Mouse (Mus musculus) lung, embryonic 14.5 days (tissue): ENCODE measurements around the gene Tfcp2l1. TPM values are rescaled to one million over a fixed set of nuclear protein-coding genes. Genes with fewer than 3 reads are reported as not detected.
"Not testable (repeated sequence)": the region's sequence is repeated elsewhere in the genome, so short reads cannot be mapped to it uniquely, and the experiment has no call there.

Experiments
- ATAC-seq: fragments of 200-750 bp; cut with Nextera tagmentation; 2 replicates; pipeline ENCODE4 v1.8.0; 2017; ENCODE audit warnings: mild to moderate bottlenecking, moderate TSS enrichment, moderate library complexity; ENCODE audit not compliant: insufficient read depth
- DNase-seq: peaks from one replicate; pipeline ENCODE4 v3.0.0-alpha.2; 2015
- H3K27ac ChIP-seq: fragments of 300-500 bp; sonication (generic); 2 replicates; pipeline ENCODE4 v1.5.1; 2014; ENCODE audit warnings: low read depth, mild to moderate bottlenecking, moderate library complexity
- H3K27me3 ChIP-seq: fragments of 300-500 bp; sonication (generic); 2 replicates; pipeline ENCODE4 v1.6.1; 2014; ENCODE audit warnings: low read length, control low read depth; ENCODE audit not compliant: insufficient read depth
- H3K36me3 ChIP-seq: fragments of 300-500 bp; sonication (generic); 2 replicates; pipeline ENCODE4 v1.6.1; 2014; ENCODE audit warnings: control low read depth; ENCODE audit not compliant: insufficient read depth
- H3K4me1 ChIP-seq: fragments of 300-500 bp; sonication (generic); 2 replicates; pipeline ENCODE4 v1.6.1; 2014; ENCODE audit warnings: antibody characterized with exemption, control low read depth; ENCODE audit not compliant: insufficient read depth
- H3K4me2 ChIP-seq: fragments of 300-500 bp; sonication (generic); 2 replicates; pipeline ENCODE4 v1.6.1; 2014; ENCODE audit warnings: mild to moderate bottlenecking
- H3K4me3 ChIP-seq: fragments of 300-500 bp; sonication (generic); 2 replicates; pipeline ENCODE4 v1.5.1; 2014; ENCODE audit warnings: low read depth, low read length
- H3K9ac ChIP-seq: fragments of 300-500 bp; sonication (generic); 2 replicates; pipeline ENCODE4 v1.6.1; 2014
- H3K9me3 ChIP-seq: fragments of 300-500 bp; sonication (generic); 2 replicates; pipeline ENCODE4 v1.6.1; 2016; ENCODE audit warnings: low read depth, low read length, control low read depth
- CTCF ChIP-seq: IDR thresholded peaks from 2 replicates; pipeline ENCODE4 v1.5.1; 2016; ENCODE audit warnings: antibody characterized with exemption, low read depth
- WGBS: fragments of 180-500 bp; shearing (Covaris S2); extraction: QIAGEN DNeasy Blood & Tissue Kit; methylation state at CpG from one replicate; pipeline ENCODE4 v1.1.7; 2014; 5-methylcytosine and 5-hydroxymethylcytosine counted together
- polyA plus RNA-seq: library from polyadenylated mRNA; unstranded; fragments of >200 nt; fragmentation: Nextera tagmentation; extraction: Ambion mirVana; gene quantifications from 2 replicates; pipeline ENCODE4 v1.2.1, GENCODE M21; 2014

Gene Tfcp2l1
- polyA plus RNA-seq, 1 experiment from 2014 or later: 1.4 TPM

DNA sequence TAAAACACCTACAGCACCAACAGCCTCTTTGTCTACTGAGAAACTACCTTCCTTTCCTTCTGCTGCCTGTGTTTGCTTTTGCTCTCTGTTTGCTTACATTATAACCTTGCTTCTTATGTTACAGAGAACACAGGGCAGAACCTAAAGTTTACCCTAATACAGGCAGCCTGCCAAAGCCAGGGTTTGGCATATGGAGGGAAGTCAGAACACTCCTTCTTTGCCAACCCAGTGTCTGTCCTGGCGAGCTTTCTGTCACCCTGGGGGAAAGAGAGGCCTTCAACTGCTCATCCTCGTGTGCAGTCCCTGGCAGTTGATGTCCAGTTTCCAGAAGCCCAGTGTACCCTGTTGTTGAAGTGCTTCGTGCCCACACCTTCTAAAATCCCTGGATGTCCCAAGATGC is 29.4 kb upstream of the Tfcp2l1 start:
- Histone ChIP-seq H3K4me3 (no peak overlapping the region), H3K27me3 (no peaks in the 10 kb centered on the region), H3K9ac (no peak overlapping the region), H3K4me2 (no peak overlapping the region), H3K4me1 (no peaks in the 10 kb centered on the region), H3K27ac (no peak overlapping the region; the same call in 1 of the 2 replicates), H3K36me3 (peaks cover 78% of the 10 kb centered on the region), H3K9me3 (no peaks in the 10 kb centered on the region)
- DNase-seq (peak; percentile 55), ATAC-seq (no peak; the same call in 1 of the 2 replicates)
- TF ChIP-seq CTCF: no peak
- WGBS: 51% methylated on average over 3 of the region's 3 CpGs

DNA sequence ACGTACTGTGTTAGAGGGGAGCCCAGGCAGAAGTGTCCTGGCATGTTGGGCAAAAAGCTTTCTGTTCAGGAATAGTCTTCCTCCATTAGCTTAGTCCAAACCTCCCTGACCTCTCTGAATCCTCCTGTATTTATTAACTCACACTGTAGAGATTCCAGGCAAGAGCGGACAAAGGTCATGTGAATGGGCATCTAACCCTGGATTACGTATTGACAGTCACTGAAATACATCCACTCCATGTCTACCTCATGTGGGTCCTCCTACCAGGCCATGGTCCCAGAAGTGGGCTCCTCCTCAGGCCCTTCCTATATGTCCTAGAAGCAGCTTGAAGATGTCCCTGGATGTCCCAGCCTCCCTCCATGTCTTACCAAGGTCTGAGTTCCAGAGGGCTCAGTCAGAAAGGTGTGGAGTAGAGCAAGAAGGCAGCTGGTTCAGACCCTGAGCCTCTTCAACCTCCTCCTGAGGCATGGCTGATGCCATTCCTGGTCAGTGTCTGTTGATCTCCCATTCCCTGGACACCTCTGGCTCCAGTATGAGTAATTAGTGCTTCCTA is 14.0 kb upstream of the Tfcp2l1 start:
- Histone ChIP-seq H3K4me2 (no peak overlapping the region), H3K9me3 (no peaks in the 10 kb centered on the region), H3K36me3 (peaks cover 8% of the 10 kb centered on the region; the same call in 1 of the 2 replicates), H3K4me1 (no peaks in the 10 kb centered on the region), H3K27ac (no peak overlapping the region), H3K4me3 (no peak overlapping the region), H3K27me3 (no peaks in the 10 kb centered on the region), H3K9ac (no peak overlapping the region)
- ATAC-seq (no peak), DNase-seq (no peak)
- 77% methylated on average over 3 of the region's 3 CpGs for WGBS
- no peak for TF ChIP-seq CTCF

DNA sequence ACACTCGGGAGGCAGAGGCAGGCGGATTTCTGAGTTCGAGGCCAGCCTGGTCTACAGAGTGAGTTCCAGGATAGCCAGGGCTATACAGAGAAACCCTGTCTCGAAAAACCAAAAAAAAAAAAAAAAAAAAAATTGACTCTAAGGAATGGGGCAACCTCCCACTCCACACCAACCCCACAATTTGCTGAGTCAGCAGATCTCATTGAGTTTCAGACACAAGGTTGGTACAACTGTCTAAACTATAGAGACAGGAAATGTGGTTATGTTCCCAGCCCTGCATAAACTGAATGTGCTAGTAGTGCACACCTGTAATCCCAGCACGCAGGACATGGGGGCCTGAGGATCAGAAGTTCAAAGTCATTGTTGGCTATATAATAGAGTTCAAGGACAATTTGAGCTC is 6.7 kb upstream of the Tfcp2l1 start:
- not testable (repeated sequence) for DNase-seq, H3K9ac ChIP-seq, H3K4me2 ChIP-seq, H3K27ac ChIP-seq, H3K36me3 ChIP-seq, H3K4me3 ChIP-seq, H3K4me1 ChIP-seq, ATAC-seq, H3K9me3 ChIP-seq, H3K27me3 ChIP-seq
- WGBS: 86% methylated on average over 4 of the region's 5 CpGs

DNA sequence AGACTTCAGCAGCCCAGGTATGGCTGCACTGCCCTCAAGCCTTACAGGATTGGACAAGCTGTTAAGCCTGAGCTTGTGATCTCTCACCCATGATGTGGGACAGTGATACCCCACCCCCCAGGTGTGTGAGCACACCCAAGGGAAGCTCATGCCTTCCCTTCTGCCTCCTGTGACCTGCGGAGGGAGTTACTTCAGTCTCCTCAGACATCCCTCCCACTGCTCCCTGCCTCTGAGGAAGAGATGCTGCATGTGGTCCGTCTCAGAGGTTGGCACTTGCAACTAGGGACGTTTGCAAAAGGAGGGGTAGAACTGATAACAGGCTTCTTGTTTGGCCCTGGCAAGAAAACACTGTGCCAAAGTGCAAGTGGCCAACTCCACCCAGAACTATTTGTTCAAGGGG is 4.9 kb upstream of the Tfcp2l1 start:
- no peak overlapping the region for H3K27ac ChIP-seq
- no peaks in the 10 kb centered on the region for H3K36me3 ChIP-seq
- H3K27me3 ChIP-seq: peaks cover 7% of the 10 kb centered on the region
- WGBS: 40% methylated on average over 3 of the region's 3 CpGs
- H3K9ac ChIP-seq: no peak overlapping the region
- H3K4me1 ChIP-seq: no peaks in the 10 kb centered on the region
- no peak overlapping the region for H3K4me2 ChIP-seq
- no peaks in the 10 kb centered on the region for H3K9me3 ChIP-seq
- DNase-seq (no peak), ATAC-seq (no peak)
- TF ChIP-seq CTCF: no peak
- H3K4me3 ChIP-seq: no peak overlapping the region

DNA sequence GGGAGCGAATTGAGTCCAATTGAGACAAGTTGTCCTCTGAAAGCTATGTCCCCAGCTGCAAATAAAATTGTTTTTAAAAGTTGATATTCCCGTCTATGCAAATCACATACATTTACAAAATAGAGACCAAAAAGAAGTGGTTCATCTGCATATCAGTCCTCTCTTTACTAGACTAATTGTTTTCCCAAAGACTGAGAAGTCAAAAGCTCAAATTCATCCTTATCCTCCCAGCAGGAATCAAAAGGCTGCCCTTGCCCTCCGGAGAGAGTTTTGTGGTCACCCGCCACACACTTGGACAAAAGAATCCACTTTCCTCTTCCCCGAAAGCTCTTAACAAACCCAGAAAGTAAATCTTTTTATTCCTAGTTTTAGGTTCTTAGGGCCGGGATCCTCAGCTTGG is 2.3 kb upstream of the Tfcp2l1 start:
- H3K9ac ChIP-seq: no peak overlapping the region
- 46% methylated on average over 6 of the region's 6 CpGs for WGBS
- H3K36me3 ChIP-seq: no peaks in the 10 kb centered on the region
- ATAC-seq: no peak
- DNase-seq: no peak
- TF ChIP-seq CTCF: no peak
- no peaks in the 10 kb centered on the region for H3K4me1 ChIP-seq
- peaks cover 16% of the 10 kb centered on the region for H3K27me3 ChIP-seq
- no peak overlapping the region for H3K27ac ChIP-seq
- no peak overlapping the region for H3K4me2 ChIP-seq
- no peaks in the 10 kb centered on the region for H3K9me3 ChIP-seq
- H3K4me3 ChIP-seq: no peak overlapping the region

DNA sequence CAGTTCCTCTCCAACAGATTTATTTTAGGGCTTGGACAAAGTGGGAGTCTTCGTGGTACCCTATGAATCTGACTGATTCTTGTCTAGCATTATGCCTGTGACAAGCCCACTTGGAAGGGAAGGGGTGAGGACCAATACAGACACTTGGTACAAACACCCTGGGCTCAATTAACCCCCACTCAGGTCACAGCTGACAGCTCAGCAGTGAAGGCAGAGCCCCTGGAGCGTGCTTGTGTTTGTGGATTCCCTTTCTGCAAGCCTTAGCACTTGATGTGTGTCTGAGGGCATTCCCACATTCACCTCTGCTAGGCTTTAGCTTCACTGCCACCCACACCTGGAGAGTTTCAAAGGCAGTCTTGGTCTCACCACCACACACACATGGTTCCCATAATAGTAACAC is 1.8 kb upstream of the Tfcp2l1 start:
- TF ChIP-seq CTCF: no peak
- 47% methylated on average over 2 of the region's 2 CpGs for WGBS
- Histone ChIP-seq H3K4me3 (no peak overlapping the region), H3K27me3 (peaks cover 16% of the 10 kb centered on the region), H3K36me3 (no peaks in the 10 kb centered on the region), H3K9ac (no peak overlapping the region), H3K27ac (no peak overlapping the region), H3K4me2 (no peak overlapping the region), H3K4me1 (no peaks in the 10 kb centered on the region), H3K9me3 (no peaks in the 10 kb centered on the region)
- DNase-seq (no peak), ATAC-seq (no peak)

DNA sequence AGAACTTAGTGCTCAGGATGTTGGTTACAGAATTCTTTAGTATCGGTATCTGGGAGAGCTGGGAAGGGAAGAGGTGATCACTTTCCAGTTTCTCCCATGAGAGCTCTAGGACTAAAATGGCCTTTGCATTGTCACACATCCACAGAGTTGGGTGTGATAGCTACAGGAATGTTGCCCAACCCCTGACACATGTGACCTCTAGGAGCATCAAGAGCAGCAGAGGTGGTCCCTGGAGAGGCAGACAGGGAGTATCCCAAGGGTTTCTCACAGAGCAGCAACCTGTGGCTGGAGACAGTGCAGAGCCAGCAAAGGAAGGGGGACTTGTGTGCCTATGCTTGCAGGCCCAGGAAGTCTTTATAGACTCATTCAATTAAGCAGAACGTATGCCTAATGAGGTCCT is 1.3 kb upstream of the Tfcp2l1 start:
- no peak overlapping the region for H3K4me3 ChIP-seq
- H3K9ac ChIP-seq: no peak overlapping the region
- DNase-seq (no peak), ATAC-seq (no peak)
- no peaks in the 10 kb centered on the region for H3K36me3 ChIP-seq
- H3K27ac ChIP-seq: no peak overlapping the region
- H3K4me2 ChIP-seq: no peak overlapping the region
- H3K27me3 ChIP-seq: peaks cover 16% of the 10 kb centered on the region
- H3K9me3 ChIP-seq: no peaks in the 10 kb centered on the region
- TF ChIP-seq CTCF: no peak
- 74% methylated on average over 2 of the region's 2 CpGs for WGBS
- H3K4me1 ChIP-seq: no peaks in the 10 kb centered on the region

DNA sequence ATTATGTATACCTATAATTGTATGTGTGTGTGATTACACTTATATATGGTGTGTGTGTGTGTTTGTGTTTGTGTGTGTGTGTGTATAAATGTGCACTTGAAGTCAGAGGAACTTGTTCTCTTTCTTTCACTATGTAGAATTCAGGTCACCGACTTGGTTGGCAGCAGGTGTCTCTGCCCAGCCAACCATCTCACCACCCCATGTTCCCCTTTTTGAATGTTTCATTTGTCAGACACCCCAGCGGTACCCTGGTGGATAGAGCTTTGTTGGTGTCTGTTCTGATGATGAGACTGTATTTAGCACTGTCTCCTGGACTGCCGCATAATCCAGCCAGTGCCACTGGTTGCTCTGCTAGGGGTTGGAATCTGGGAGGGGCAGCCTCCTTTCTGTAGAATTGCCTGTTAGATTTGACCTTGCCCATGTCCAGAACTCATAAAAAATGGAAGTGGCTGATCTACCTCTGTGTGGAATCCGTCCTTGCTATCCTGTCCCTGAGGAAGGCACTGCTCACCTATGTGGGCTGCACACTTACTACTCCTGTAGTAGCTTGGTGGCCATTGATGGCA is 5.8 kb downstream of the Tfcp2l1 start:
- H3K27ac ChIP-seq: no peak overlapping the region
- no peak overlapping the region for H3K4me3 ChIP-seq
- H3K27me3 ChIP-seq: peaks cover 2% of the 10 kb centered on the region; the same call in 1 of the 2 replicates
- DNase-seq (no peak), ATAC-seq (no peak)
- no peak overlapping the region for H3K4me2 ChIP-seq
- 81% methylated on average over 4 of the region's 4 CpGs for WGBS
- H3K9me3 ChIP-seq: no peaks in the 10 kb centered on the region
- H3K36me3 ChIP-seq: no peaks in the 10 kb centered on the region
- no peak overlapping the region for H3K9ac ChIP-seq
- TF ChIP-seq CTCF: no peak
- H3K4me1 ChIP-seq: no peaks in the 10 kb centered on the region
